10 mouse cellular contexts compared by ENCODE assay signal in the genomic region with DNA sequence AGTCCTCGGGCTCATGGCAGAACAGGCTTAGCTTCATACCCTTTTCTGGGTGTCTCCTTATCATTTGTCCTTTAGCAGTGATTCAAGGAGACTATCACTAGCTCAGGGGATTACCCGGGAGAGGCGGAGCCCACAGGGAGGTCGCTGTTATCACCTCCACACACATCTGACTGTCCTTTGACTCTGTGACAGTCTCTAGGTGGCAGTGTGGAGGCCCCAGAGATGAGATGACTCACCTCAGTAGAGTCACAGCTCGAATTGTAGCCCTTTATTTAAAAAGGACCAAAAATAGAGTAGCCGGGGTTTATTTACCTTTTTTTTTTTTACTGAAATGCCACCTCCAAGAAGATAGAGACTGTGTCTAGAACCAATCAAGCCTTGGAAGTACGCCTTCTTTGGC. TPM values are rescaled to one million over a fixed set of nuclear protein-coding genes. Genes with fewer than 3 reads are reported as not detected.
A peak's percentile ranks its signal among the peaks of the same experiment; 100 is the strongest.
DNase-seq lines count a peak whose midpoint lies in the region; ATAC-seq and TF ChIP-seq lines count a peak whose summit lies in the region.
"Had no signal": no experiment of that assay in that cellular context is flagged by ENCODE, and none has a peak within 500 bp of the region (broad histone marks: within the 10 kb centered on the region; RNA-seq: fewer than 3 reads in every experiment).

No protein-coding gene starts in this region.

- TF ChIP-seq EP300 in stomach, postnatal 0 days (optimal IDR thresholded peaks at IDR 0.05): no peak

- no peaks in the 10 kb centered on the region for H3K4me1 ChIP-seq in midbrain, postnatal 0 days (ENCODE audit: insufficient read depth, low read length)
- no peaks in the 10 kb centered on the region for H3K4me1 ChIP-seq in midbrain, embryonic 13.5 days (replicated peaks)
- H3K4me1 ChIP-seq in stomach, postnatal 0 days (replicated peaks; ENCODE audit: control insufficient read depth, insufficient read depth): no peaks in the 10 kb centered on the region
- no peaks in the 10 kb centered on the region for H3K4me1 ChIP-seq in hindbrain, embryonic 12.5 days
- no peaks in the 10 kb centered on the region for H3K4me1 ChIP-seq in hindbrain, embryonic 14.5 days (replicated peaks; ENCODE audit: control insufficient read depth, insufficient read depth, low read length)
- H3K4me1 ChIP-seq: limb, embryonic 15.5 days had no signal

- no peak overlapping the region for H3K4me2 ChIP-seq in midbrain, postnatal 0 days (ENCODE audit: low read depth, low read length, poor library complexity, severe bottlenecking)
- no peak overlapping the region for H3K4me2 ChIP-seq in midbrain, embryonic 13.5 days (replicated peaks)
- no peak overlapping the region for H3K4me2 ChIP-seq in stomach, postnatal 0 days (replicated peaks; ENCODE audit: low read depth)
- no peak overlapping the region for H3K4me2 ChIP-seq in hindbrain, embryonic 12.5 days (replicated peaks)
- H3K4me2 ChIP-seq in hindbrain, embryonic 14.5 days (replicated peaks): no peak overlapping the region
- H3K4me2 ChIP-seq: limb, embryonic 15.5 days had no signal

- H3K36me3 ChIP-seq in midbrain, postnatal 0 days (ENCODE audit: insufficient read depth, low read length): no peaks in the 10 kb centered on the region
- H3K36me3 ChIP-seq in midbrain, embryonic 13.5 days: no peaks in the 10 kb centered on the region
- H3K36me3 ChIP-seq in stomach, postnatal 0 days (ENCODE audit: control insufficient read depth, insufficient read depth, low read length): no peaks in the 10 kb centered on the region
- no peaks in the 10 kb centered on the region for H3K36me3 ChIP-seq in hindbrain, embryonic 12.5 days
- no peaks in the 10 kb centered on the region for H3K36me3 ChIP-seq in hindbrain, embryonic 14.5 days (replicated peaks; ENCODE audit: control insufficient read depth, insufficient read depth)
- H3K36me3 ChIP-seq: G1E; limb, embryonic 15.5 days had no signal

- no peaks in the 10 kb centered on the region for H3K9me3 ChIP-seq in midbrain, postnatal 0 days (ENCODE audit: low read length)
- no peaks in the 10 kb centered on the region for H3K9me3 ChIP-seq in midbrain, embryonic 13.5 days
- no peaks in the 10 kb centered on the region for H3K9me3 ChIP-seq in stomach, postnatal 0 days (ENCODE audit: control insufficient read depth, low read length)
- H3K9me3 ChIP-seq in hindbrain, embryonic 12.5 days (replicated peaks): no peaks in the 10 kb centered on the region
- no peaks in the 10 kb centered on the region for H3K9me3 ChIP-seq in hindbrain, embryonic 14.5 days (ENCODE audit: control insufficient read depth, low read length)
- H3K9me3 ChIP-seq: G1E; limb, embryonic 15.5 days had no signal

- H3K27me3 ChIP-seq in midbrain, postnatal 0 days (ENCODE audit: insufficient read depth, low read length): no peaks in the 10 kb centered on the region
- H3K27me3 ChIP-seq in midbrain, embryonic 13.5 days: no peaks in the 10 kb centered on the region
- H3K27me3 ChIP-seq in stomach, postnatal 0 days (ENCODE audit: control insufficient read depth, insufficient read depth, low read length): no peaks in the 10 kb centered on the region
- no peaks in the 10 kb centered on the region for H3K27me3 ChIP-seq in hindbrain, embryonic 12.5 days
- H3K27me3 ChIP-seq in hindbrain, embryonic 14.5 days (ENCODE audit: control insufficient read depth, insufficient read depth, low read length): no peaks in the 10 kb centered on the region
- H3K27me3 ChIP-seq: limb, embryonic 15.5 days had no signal

- H3K4me3 ChIP-seq in midbrain, postnatal 0 days (ENCODE audit: low read depth, low read length): no peak overlapping the region
- H3K4me3 ChIP-seq in midbrain, embryonic 13.5 days (replicated peaks): no peak overlapping the region
- no peak overlapping the region for H3K4me3 ChIP-seq in stomach, postnatal 0 days (ENCODE audit: low read depth, low read length)
- no peak overlapping the region for H3K4me3 ChIP-seq in hindbrain, embryonic 12.5 days
- no peak overlapping the region for H3K4me3 ChIP-seq in hindbrain, embryonic 14.5 days (replicated peaks; ENCODE audit: low read length)
- H3K4me3 ChIP-seq: limb, embryonic 15.5 days had no signal

- ATAC-seq in midbrain, postnatal 0 days (ENCODE audit: low FRiP score): no peak
- no peak for ATAC-seq in midbrain, embryonic 13.5 days
- 0 out of 2 replicates have a peak, but pooled peaks have one; percentile 45 for ATAC-seq in stomach, postnatal 0 days (ENCODE audit: low FRiP score, low TSS enrichment)
- ATAC-seq in hindbrain, embryonic 12.5 days (ENCODE audit: low FRiP score): no peak
- no peak for ATAC-seq in hindbrain, embryonic 14.5 days (ENCODE audit: low FRiP score)

- DNase-seq in cerebellum, adult 9-10 months: peak; percentile 14
- DNase-seq in cerebellum, adult 8-10 months: no peak
- DNase-seq in midbrain, postnatal 0 days (ENCODE audit: low spot score): no peak
- peak; percentile 16 for DNase-seq in c-Kit-positive CD71-positive TER-119-negative erythroid progenitor cells, embryonic 14.5 days (ENCODE audit: low read depth)
- no peak for DNase-seq in stomach, postnatal 0 days (ENCODE audit: low spot score)
- DNase-seq in hindbrain, embryonic 14.5 days (ENCODE audit: low spot score): no peak

- no peak overlapping the region for H3K9ac ChIP-seq in midbrain, postnatal 0 days (replicated peaks; ENCODE audit: low read length, poor library complexity, severe bottlenecking)
- no peak overlapping the region for H3K9ac ChIP-seq in midbrain, embryonic 13.5 days (replicated peaks)
- H3K9ac ChIP-seq in stomach, postnatal 0 days (ENCODE audit: low read length): no peak overlapping the region
- no peak overlapping the region for H3K9ac ChIP-seq in hindbrain, embryonic 12.5 days
- H3K9ac ChIP-seq in hindbrain, embryonic 14.5 days: no peak overlapping the region
- H3K9ac ChIP-seq: limb, embryonic 15.5 days had no signal

- 39% methylated on average over 7 of the region's 7 CpGs for WGBS in midbrain, postnatal 0 days
- WGBS in midbrain, embryonic 13.5 days: 45% methylated on average over 7 of the region's 7 CpGs
- 35% methylated on average over 7 of the region's 7 CpGs for WGBS in stomach, postnatal 0 days
- WGBS in hindbrain, embryonic 12.5 days: 54% methylated on average over 7 of the region's 7 CpGs
- 52% methylated on average over 7 of the region's 7 CpGs for WGBS in hindbrain, embryonic 14.5 days

- H3K27ac ChIP-seq in midbrain, postnatal 0 days (ENCODE audit: low read depth, low read length): no peak overlapping the region
- H3K27ac ChIP-seq in midbrain, embryonic 13.5 days: no peak overlapping the region
- no peak overlapping the region for H3K27ac ChIP-seq in stomach, postnatal 0 days (replicated peaks)
- H3K27ac ChIP-seq in hindbrain, embryonic 12.5 days: no peak overlapping the region
- no peak overlapping the region for H3K27ac ChIP-seq in hindbrain, embryonic 14.5 days
- H3K27ac ChIP-seq: limb, embryonic 15.5 days had no signal

- peak; percentile 46 for TF ChIP-seq CTCF in midbrain, postnatal 0 days (IDR thresholded peaks at IDR 0.05)
- TF ChIP-seq CTCF in stomach, postnatal 0 days (IDR thresholded peaks at IDR 0.05; ENCODE audit: low read depth): peak; percentile 66

RNA-seq across cellular contexts. Expression of gene Npas2, which starts 13.4 kb away (rescaled TPM):
- total RNA-seq in midbrain, postnatal 0 days (2014; rRNA removed): 1.5 TPM in 2 replicates
- 1.1 and 1.2 TPM in 2 replicates for polyA plus RNA-seq in midbrain, postnatal 0 days (2015; fragmentation: Nextera tagmentation; extraction: Ambion mirVana)
- 0.15 and 0.46 TPM in 2 replicates for polyA plus RNA-seq in midbrain, embryonic 13.5 days (2015; fragmentation: Nextera tagmentation; extraction: Ambion mirVana)
- 1.7 and 2.3 TPM in 2 replicates for polyA plus RNA-seq in stomach, postnatal 0 days (2015; fragmentation: Nextera tagmentation; extraction: Ambion mirVana)
- polyA plus RNA-seq in hindbrain, embryonic 12.5 days (2016; fragmentation: Nextera tagmentation; extraction: Ambion mirVana): 0.15 and 0.63 TPM in 2 replicates
- polyA plus RNA-seq in hindbrain, embryonic 14.5 days (2014; fragmentation: Nextera tagmentation; extraction: Ambion mirVana): 0.60 and 1.2 TPM in 2 replicates
- polyA plus RNA-seq: G1E had no signal

Comparison
In these comparisons a context has a peak if more than half of its experiments do, and no peak if none do; other contexts are left out.
1. DNase-seq: peak in cerebellum, adult 9-10 months (single experiment) and c-Kit-positive CD71-positive TER-119-negative erythroid progenitor cells, embryonic 14.5 days (single experiment); none in cerebellum, adult 8-10 months (single experiment), midbrain, postnatal 0 days (single experiment), stomach, postnatal 0 days (single experiment) and hindbrain, embryonic 14.5 days (single experiment).